Comparison of ENCODE assay signal across 7 mouse cellular contexts in the genomic region with DNA sequence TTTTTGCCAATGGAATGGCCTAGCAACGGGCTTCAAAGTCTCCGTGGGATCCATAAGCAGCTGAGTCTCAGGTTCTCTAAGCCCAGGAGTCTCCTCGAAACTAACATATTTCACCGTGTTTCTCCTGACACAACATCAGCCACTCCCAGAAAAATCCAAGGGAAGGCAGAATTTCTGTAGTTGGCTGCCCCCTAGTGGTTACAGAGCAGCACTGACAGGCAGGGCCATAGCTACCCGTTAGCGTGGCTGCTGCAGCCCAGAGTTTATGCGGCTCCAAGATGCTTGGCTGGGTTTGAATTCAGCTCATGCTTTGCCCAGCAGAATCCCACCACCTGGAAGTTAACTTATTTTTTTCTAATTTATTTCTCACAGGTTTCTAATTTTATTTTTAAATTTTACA.
A peak's percentile ranks its signal among the peaks of the same experiment; 100 is the strongest.
DNase-seq lines count a peak whose midpoint lies in the region; ATAC-seq and TF ChIP-seq lines count a peak whose summit lies in the region.

No protein-coding gene starts in this region.

- 5% methylated on average over 7 of the region's 7 CpGs for WGBS in cerebellum, adult 2 months
- WGBS in forebrain, embryonic 16.5 days: 17% methylated on average over 7 of the region's 7 CpGs
- 14% methylated on average over 7 of the region's 7 CpGs for WGBS in hindbrain, embryonic 10.5 days

- no peak for TF ChIP-seq POLR2A in cerebellum, adult 2 months (IDR thresholded peaks at IDR 0.05; ENCODE audit: borderline replicate concordance, insufficient read depth, low read length)

- no peaks in the 10 kb centered on the region for H3K4me1 ChIP-seq in cerebellum, adult 2 months (ENCODE audit: control insufficient read depth, insufficient read depth, low read length)
- no peaks in the 10 kb centered on the region for H3K4me1 ChIP-seq in forebrain, embryonic 16.5 days (replicated peaks; ENCODE audit: control insufficient read depth, insufficient read depth, low read length)
- no peaks in the 10 kb centered on the region for H3K4me1 ChIP-seq in hindbrain, embryonic 10.5 days (replicated peaks)

- no peak overlapping the region for H3K9ac ChIP-seq in forebrain, embryonic 16.5 days (replicated peaks; ENCODE audit: low read depth, low read length)

- H3K4me2 ChIP-seq in forebrain, embryonic 16.5 days (ENCODE audit: low read length): peak overlapping the region; percentile 33

- peak; percentile 84 for ATAC-seq in forebrain, embryonic 16.5 days

- H3K9me3 ChIP-seq in forebrain, embryonic 16.5 days (ENCODE audit: control insufficient read depth, low read length): no peaks in the 10 kb centered on the region
- H3K9me3 ChIP-seq in hindbrain, embryonic 10.5 days: no peaks in the 10 kb centered on the region

- no peak overlapping the region for H3K27ac ChIP-seq in cerebellum, adult 2 months (ENCODE audit: insufficient read depth, low read length)
- H3K27ac ChIP-seq in forebrain, embryonic 16.5 days (ENCODE audit: low read length): no peak overlapping the region
- H3K27ac ChIP-seq in hindbrain, embryonic 10.5 days: no peak overlapping the region
- H3K27ac ChIP-seq in layer of hippocampus, adult 2 months: no peak overlapping the region

- no peaks in the 10 kb centered on the region for H3K27me3 ChIP-seq in cerebellum, adult 2 months (ENCODE audit: control insufficient read depth, insufficient read depth, low read length)
- no peaks in the 10 kb centered on the region; the same call in 1 of the 2 replicates for H3K27me3 ChIP-seq in forebrain, embryonic 16.5 days (replicated peaks; ENCODE audit: control insufficient read depth, insufficient read depth, low read length)
- H3K27me3 ChIP-seq in hindbrain, embryonic 10.5 days (ENCODE audit: insufficient read depth, poor library complexity, severe bottlenecking): peaks cover 42% of the 10 kb centered on the region

- DNase-seq in R1 (ENCODE audit: low read depth, low spot score): peak; percentile 56
- peak; percentile 64 to 66 for DNase-seq in cerebellum, adult 2 months
- DNase-seq in hindbrain, embryonic 10.5 days (ENCODE audit: low spot score): peak; percentile 62
- DNase-seq in layer of hippocampus, adult 2 months (ENCODE audit: low spot score in 2 of 2): peak; percentile 66 to 69
- DNase-seq in lung, postnatal 4 days: peak; percentile 39 to 70
- DNase-seq in retina, postnatal 1 day: peak; percentile 76

- peak; percentile 74 for TF ChIP-seq CTCF in cerebellum, adult 2 months (IDR thresholded peaks at IDR 0.05; ENCODE audit: borderline replicate concordance, insufficient read depth, low read depth, low read length)
- TF ChIP-seq CTCF in layer of hippocampus, adult 2 months (conservative IDR thresholded peaks at IDR 0.05): peak; percentile 94

- H3K4me3 ChIP-seq in cerebellum, adult 2 months (replicated peaks; ENCODE audit: insufficient read depth, low read depth, low read length): no peak overlapping the region
- no peak overlapping the region for H3K4me3 ChIP-seq in forebrain, embryonic 16.5 days (replicated peaks; ENCODE audit: low read length)
- H3K4me3 ChIP-seq in hindbrain, embryonic 10.5 days: no peak overlapping the region
- no peak overlapping the region for H3K4me3 ChIP-seq in layer of hippocampus, adult 2 months

- H3K36me3 ChIP-seq in forebrain, embryonic 16.5 days (ENCODE audit: control insufficient read depth, insufficient read depth): no peaks in the 10 kb centered on the region
- H3K36me3 ChIP-seq in hindbrain, embryonic 10.5 days: no peaks in the 10 kb centered on the region
